Mouse (Mus musculus): ENCODE measurements at regions not wholly inside any gene's neighbourhood (a gene's known extent, or its start where the extent isn't known, plus 50 kb on each side); places are given as distances from the start of the nearest gene placed in this dataset.

- no peak for DNase-seq (ENCODE audit: low read depth, low spot score)
Observed at GRCm38 (mm10) chr9:32906233-32906872, 270.3 kb downstream of the Ets1 start.

GRCm38 (mm10) chr9:32910641-32911040, 274.6 kb downstream of the Ets1 start:
- DNase-seq (ENCODE audit: low read depth, low spot score): no peak

- DNase-seq (ENCODE audit: low read depth, low spot score): no peak
Observed at GRCm38 (mm10) chr9:32915633-32916032, 279.6 kb downstream of the Ets1 start.

- no peak for DNase-seq (ENCODE audit: low read depth, low spot score)
Observed at GRCm38 (mm10) chr9:32916731-32917130, 280.7 kb downstream of the Ets1 start.

GRCm38 (mm10) chr9:32923925-32924324, 287.9 kb downstream of the Ets1 start:
- DNase-seq (ENCODE audit: low read depth, low spot score): no peak

GRCm38 (mm10) chr9:32924333-32924886, 288.4 kb downstream of the Ets1 start:
- no peak for DNase-seq (ENCODE audit: low read depth, low spot score)

- no peak for DNase-seq (ENCODE audit: low read depth, low spot score)
Observed at GRCm38 (mm10) chr9:32925036-32925435, 289.0 kb downstream of the Ets1 start.

GRCm38 (mm10) chr9:32925720-32926595, 289.9 kb downstream of the Ets1 start:
- DNase-seq (ENCODE audit: low read depth, low spot score): no peak

GRCm38 (mm10) chr9:32927656-32928055, 291.6 kb downstream of the Ets1 start:
- DNase-seq (ENCODE audit: low read depth, low spot score): no peak

GRCm38 (mm10) chr9:32928289-32929000, 292.4 kb downstream of the Ets1 start:
- DNase-seq (ENCODE audit: low read depth, low spot score): no peak

GRCm38 (mm10) chr9:32929331-32929730, 293.3 kb downstream of the Ets1 start:
- no peak for DNase-seq (ENCODE audit: low read depth, low spot score)

- DNase-seq (ENCODE audit: low read depth, low spot score): no peak
Observed at GRCm38 (mm10) chr9:32929826-32930225, 293.8 kb downstream of the Ets1 start.

- no peak for DNase-seq (ENCODE audit: low read depth, low spot score)
Observed at GRCm38 (mm10) chr9:32931266-32932005, 295.4 kb downstream of the Ets1 start.

GRCm38 (mm10) chr9:32933237-32934071, 297.4 kb downstream of the Ets1 start:
- no peak for DNase-seq (ENCODE audit: low read depth, low spot score)

GRCm38 (mm10) chr9:32934436-32934835, 298.4 kb downstream of the Ets1 start:
- no peak for DNase-seq (ENCODE audit: low read depth, low spot score)

GRCm38 (mm10) chr9:32936462-32936861, 300.4 kb downstream of the Ets1 start:
- no peak for DNase-seq (ENCODE audit: low read depth, low spot score)

- no peak for DNase-seq (ENCODE audit: low read depth, low spot score)
Observed at GRCm38 (mm10) chr9:32937391-32937790, 301.4 kb downstream of the Ets1 start.

GRCm38 (mm10) chr9:32938857-32939256, 302.8 kb downstream of the Ets1 start:
- no peak for DNase-seq (ENCODE audit: low read depth, low spot score)

GRCm38 (mm10) chr9:32939626-32940025, 303.6 kb downstream of the Ets1 start:
- no peak for DNase-seq (ENCODE audit: low read depth, low spot score)

GRCm38 (mm10) chr9:32940111-32940813, 304.2 kb downstream of the Ets1 start:
- DNase-seq (ENCODE audit: low read depth, low spot score): peak; percentile 55
